Mouse (Mus musculus) embryonic stem cell, embryonic (primary cell): Measurements from ENCODE around the gene Nckap5l.

Source experiments
- CTCF ChIA-PET, 4 experiments: fragments of 300-600 bp in 2 of 4; fragments of 350-600 bp in 2 of 4; sonication (Branson Sonifier 250); formaldehyde crosslinking; loops; one replicate each; lab custom pipeline; 2022; ENCODE audit warnings: inconsistent platforms in 2 of 4; lab: Charles Lee
- POLR2A ChIA-PET, 4 experiments: fragments of 300-600 bp in 2 of 4; fragments of 350-600 bp in 2 of 4; sonication (Branson Sonifier 250); formaldehyde crosslinking; loops; one replicate each; lab custom pipeline; 2022; ENCODE audit warnings: antibody characterized with exemption in 4 of 4, inconsistent platforms in 1 of 4; lab: Charles Lee

The Nckap5l gene

DNA sequence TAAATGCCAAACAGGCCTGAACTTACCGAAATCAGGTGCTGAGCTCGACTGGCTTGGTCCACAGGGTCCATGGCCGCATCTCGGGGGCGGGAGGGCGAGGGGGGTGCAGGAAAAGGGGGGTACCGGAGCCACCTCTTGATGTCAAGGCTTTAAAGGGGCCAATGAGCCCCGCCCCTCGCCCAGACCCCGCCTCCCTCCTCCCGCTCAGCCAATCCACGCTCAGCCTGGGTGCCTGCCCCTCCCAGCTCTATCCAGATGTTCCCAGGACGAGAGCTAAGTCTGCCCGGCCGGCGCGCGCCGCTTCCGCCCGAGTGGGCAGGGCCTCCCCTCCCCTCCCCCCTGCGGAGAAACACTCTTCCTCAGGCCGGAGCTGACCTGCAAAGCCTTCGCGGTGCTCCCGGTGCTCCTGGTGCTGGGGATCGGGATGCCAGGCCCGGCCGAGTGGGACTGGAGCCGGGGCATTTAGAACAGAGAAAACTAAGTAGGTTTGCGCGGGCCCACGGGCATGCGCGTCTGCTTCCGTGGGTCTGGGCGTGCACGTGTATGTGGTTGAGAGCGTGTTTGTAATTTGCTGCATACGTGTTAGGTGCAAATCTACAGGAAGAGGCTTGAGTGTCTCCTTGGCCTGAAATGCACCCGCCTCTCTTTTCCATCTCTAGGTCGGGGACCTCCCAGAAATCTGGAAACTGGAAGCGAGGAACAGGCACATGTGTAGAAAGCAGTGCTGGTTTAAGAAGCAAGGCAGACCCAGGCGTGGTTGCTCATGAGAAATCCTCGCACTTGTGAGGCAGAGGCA lies at the start of gene Nckap5l:
Nckap5l (minus strand) TSS at position 143 of the 796 bp plus-strand sequence.
- ChIA-PET CTCF (interaction anchor here (0.5 to 2.2 kb wide), 27 partner anchors 9 to 1662 kb away, joined by 3 to 15 read pairs (median 4); partner anchors contain the start of genes Bcdin3d (in 1 of the 4), Prpf40b (in 1 of the 4), Tmbim6 (in 1 of the 4) and Tuba1c (in 1 of the 4)), POLR2A (interaction anchor here (0.5 to 2.4 kb wide), 54 partner anchors 8 to 1774 kb away, joined by 3 to 17 read pairs (median 4); partner anchors contain the start of genes Racgap1 (in 2 of the 4), Tmbim6 (in 2 of the 4), Tuba1c (in 2 of the 4) and Bcdin3d (in 1 of the 4))

DNA sequence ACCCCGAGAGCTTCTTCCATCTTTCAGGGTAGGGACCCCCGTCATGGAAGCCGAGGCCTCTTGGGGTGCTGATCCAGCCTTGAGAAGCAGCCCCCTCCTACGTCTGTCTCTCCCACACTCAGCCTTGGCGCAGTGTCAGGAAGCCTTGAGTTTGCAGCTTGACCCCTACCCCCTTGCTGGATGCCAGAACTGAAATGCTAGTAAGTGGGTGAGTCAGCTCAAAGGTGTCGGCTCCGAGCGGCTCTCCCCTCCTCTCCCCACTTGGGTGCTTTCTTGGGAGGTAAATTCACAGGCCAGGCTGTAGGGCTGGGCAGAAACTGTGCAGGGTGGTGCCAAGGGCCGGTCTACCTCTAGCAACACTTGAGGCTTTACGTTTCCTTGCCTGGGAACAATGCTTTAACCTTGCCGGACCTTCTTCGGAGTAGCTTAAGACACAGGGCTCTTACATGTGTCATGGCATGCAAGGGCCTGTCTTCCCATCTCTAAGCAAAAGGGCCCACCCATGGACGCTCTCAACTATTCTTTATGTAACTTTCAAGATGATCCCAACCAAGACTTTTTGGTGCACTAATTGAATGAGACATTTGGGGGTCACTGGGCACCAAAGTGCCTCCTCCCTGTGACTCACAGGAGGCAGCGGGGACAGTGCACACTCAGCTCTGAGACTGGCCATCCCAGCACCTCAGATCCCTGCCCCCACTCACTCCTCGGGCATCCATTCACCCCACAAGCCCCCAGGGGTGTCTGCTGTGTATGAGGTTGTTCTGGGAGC lies 48.0 kb upstream of the Nckap5l start:
- ChIA-PET POLR2A (interaction anchor here in 2 of 4 experiments (0.6 to 2.0 kb wide), 5 partner anchors 11 to 664 kb away, joined by 3 to 4 read pairs (median 3); no protein-coding TSS in a partner anchor), CTCF (interaction anchor here in 2 of 4 experiments (0.6 to 2.0 kb wide), 4 partner anchors 34 to 385 kb away, joined by 3 to 5 read pairs (median 4); no protein-coding TSS in a partner anchor)

DNA sequence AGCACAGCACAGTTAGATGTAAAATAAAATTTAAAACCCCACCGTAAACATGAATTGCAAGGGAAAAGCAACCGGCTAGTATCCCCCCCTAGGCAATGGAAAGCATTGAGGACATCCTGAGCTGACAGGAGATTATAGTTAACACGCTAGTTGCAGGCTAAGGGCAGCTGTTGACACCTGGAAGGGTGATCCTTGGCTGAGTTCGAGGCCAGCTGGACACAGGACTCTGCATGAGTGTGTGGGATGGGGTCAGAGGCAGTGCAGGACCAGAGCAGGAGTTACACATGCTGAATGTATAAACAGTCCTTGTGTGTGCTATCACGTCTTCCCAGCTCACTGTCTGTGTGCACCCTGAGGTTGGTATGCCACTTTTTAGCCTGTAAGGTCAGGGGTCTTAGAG lies 45.7 kb upstream of the Nckap5l start:
- CTCF ChIA-PET: interaction anchor here in 1 of 4 experiments (1.4 kb wide), 1 partner anchor 93 kb away, joined by 4 read pairs; no protein-coding TSS in a partner anchor
- POLR2A ChIA-PET: interaction anchor here in 2 of 4 experiments (0.9 to 1.1 kb wide), 2 partner anchors 12 to 15 kb away, joined by 3 read pairs; no protein-coding TSS in a partner anchor

DNA sequence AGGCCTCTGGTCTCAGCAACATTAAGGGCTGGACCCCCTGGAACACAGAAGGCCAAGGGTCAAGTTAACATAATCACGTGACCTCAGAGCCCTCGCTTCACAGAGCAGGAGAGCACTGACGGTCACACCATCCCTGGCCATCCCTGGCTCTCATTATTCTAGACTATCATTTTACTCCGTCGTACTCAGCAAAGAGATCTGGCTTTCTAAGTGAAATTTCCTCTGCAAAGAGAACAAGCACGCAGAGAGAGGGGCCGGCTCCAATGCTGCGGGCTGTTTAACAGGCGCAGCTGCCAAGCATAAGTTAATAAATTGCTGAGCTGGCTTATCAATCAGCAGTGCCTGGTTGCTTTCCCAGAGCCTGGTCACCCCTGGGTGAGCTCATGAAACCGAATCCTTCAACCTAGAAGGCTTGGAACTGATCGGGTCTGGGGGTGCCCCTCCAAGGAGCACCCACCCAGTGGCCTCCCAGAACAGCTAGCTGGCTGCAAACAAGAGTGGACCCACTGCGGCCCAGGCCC lies 44.8 kb upstream of the Nckap5l start:
- ChIA-PET CTCF (interaction anchor here in 3 of 4 experiments (0.7 to 1.6 kb wide), 5 partner anchors 31 to 94 kb away, joined by 3 to 6 read pairs (median 3); no protein-coding TSS in a partner anchor), POLR2A (interaction anchor here in 3 of 4 experiments (0.9 to 1.6 kb wide), 4 partner anchors 13 to 110 kb away, joined by 3 to 4 read pairs (median 3); partner anchors contain the start of gene Tmbim6 (in 1 of the 3))

DNA sequence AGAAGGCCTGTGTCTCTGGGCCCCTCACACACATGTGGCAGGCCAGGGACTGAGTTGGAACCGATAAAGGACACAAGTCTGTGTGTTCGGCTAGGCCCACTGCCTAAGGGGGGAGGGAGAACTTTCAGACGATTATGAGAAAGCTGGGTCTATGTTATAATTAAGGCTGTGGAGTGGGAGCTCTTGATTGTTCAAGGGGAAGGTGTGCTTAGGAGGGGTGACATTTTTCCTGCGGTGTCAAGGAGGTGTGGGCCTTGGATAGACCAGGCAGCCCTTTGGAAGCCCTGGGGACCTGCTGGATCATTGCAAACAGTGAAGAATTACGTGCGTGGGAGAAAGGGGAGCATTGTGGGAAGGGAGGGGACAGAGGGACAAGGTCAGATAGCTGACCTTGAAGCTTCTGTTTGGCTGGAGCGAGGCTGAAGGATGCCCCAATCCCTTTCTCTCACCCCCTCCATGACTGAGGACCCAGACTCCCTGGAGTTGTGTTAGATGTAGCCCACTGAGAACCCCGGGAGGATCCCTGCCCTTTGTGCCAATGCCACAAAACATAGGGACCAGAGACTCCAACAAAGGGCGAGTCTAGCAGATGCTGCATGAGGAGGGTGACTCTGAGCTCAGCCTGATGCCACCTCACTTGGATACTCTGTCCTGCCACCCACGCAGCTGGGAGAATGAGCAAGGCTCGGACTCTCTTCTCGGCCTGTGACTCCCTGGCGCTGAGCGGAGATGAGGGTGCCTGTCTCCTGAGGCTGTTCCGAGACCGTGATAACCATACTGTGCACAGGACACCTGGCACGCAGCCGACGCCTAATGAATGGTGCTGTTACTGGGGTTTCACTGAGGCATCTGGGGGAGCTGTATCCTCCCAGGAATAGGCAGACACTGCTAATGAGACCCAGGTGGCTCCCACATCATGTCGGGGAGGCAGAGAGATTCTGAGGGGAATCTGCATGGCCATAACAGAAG lies 44.0 kb upstream of the Nckap5l start:
- ChIA-PET POLR2A (interaction anchor here in 3 of 4 experiments (0.6 to 2.5 kb wide), 7 partner anchors 9 to 468 kb away, joined by 3 to 7 read pairs (median 4); partner anchors contain the start of gene Tmbim6 (in 1 of the 3)), CTCF (interaction anchor here (0.5 to 1.7 kb wide), 8 partner anchors 30 to 460 kb away, joined by 3 to 6 read pairs (median 3); no protein-coding TSS in a partner anchor)

DNA sequence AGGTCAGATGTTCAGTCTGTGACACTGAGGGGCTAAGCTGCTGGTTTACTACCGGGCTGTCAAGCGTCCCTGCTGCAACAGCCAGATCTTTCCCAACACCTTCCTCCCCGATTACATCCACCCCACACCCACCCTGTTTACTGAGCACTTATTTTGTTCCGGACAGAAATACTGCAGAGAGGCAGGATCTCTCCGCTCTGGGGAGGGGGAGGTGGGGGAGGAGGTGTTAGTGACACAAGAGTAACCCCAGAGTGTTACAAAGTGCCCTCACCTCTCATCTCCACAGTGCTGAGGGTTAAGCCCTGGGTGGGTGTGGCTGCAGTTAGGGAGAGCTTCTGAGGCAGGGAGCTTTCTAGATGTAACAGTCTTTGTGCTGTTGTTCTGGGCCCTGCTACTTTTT lies 42.8 kb upstream of the Nckap5l start:
- ChIA-PET POLR2A (interaction anchor here in 3 of 4 experiments (0.6 to 2.5 kb wide), 3 partner anchors 10 to 225 kb away, joined by 4 to 7 read pairs (median 5); no protein-coding TSS in a partner anchor), CTCF (interaction anchor here in 3 of 4 experiments (0.6 to 2.2 kb wide), 3 partner anchors 28 to 178 kb away, joined by 4 to 9 read pairs (median 8); no protein-coding TSS in a partner anchor)

DNA sequence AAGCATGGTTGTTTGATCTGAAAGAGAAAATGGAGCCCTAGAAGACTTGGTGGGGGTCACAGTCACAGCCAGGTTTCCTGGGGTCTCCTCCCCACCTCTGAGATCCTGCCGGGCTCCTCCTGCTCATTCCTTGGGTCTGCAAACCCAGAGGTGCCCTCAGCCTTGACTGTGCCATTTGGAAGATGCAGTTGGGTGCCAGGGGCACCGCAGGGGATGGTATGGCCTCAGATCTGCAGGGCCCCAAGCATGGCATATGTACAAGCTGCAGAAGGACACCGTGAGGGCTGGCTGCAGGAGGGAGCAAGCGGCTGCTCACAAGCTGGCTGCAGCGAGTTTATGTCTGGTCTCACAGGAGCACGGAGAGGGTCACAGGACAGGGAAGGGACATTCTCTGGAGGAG lies 42.2 kb upstream of the Nckap5l start:
- ChIA-PET POLR2A (interaction anchor here in 1 of 4 experiments (2.5 kb wide), 1 partner anchor 10 kb away, joined by 7 read pairs; no protein-coding TSS in a partner anchor), CTCF (interaction anchor here in 2 of 4 experiments (0.6 to 3.1 kb wide), 4 partner anchors 60 to 1319 kb away, joined by 4 to 10 read pairs (median 8); no protein-coding TSS in a partner anchor)

DNA sequence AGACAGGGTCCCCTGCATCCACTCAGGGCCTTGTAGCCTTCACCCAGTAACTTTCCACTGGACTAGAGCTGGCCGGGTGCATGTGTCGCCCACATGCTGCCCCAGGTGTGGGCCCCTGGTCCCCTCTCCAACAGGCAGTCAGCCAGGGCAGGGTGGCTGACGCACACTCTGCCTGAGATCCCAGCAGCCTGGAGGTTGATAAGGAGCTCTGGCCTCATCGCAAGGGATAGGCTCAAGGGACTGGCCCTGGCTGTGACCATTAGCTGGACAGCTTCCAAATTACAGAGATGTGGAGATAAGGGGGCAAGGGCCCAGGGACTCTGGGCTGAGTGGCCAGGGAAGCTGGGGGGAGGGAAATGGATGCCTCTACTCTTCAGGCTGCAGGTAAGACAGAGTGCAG lies 41.2 kb upstream of the Nckap5l start:
- ChIA-PET POLR2A (interaction anchor here in 2 of 4 experiments (0.7 to 1.1 kb wide), 3 partner anchors 16 to 226 kb away, joined by 3 read pairs; partner anchors contain the start of gene Cox14 (in 1 of the 2)), CTCF (interaction anchor here in 2 of 4 experiments (1.2 to 3.1 kb wide), 5 partner anchors 60 to 180 kb away, joined by 3 to 21 read pairs (median 8); no protein-coding TSS in a partner anchor)

DNA sequence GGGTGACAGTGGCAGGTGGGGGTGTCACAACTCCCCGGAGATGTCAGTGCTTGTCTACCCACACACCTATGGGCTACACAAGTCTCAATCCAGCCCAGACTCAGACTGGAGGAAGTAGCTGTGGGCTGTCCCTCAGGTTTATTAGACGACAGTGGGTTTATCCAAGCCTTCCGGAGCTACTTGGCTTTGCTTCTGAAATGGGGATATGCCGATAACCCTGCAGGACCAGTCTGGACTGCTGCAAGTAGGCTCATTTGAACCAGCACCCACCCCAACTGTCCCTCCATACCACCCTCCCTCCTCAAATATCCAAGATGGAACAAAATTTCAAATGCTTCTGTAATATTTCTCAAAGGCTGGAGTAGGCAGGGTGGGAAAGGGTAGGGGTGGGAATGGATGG lies 40.8 kb upstream of the Nckap5l start:
- CTCF ChIA-PET: interaction anchor here in 2 of 4 experiments (1.2 to 3.1 kb wide), 5 partner anchors 61 to 191 kb away, joined by 3 to 21 read pairs (median 5); no protein-coding TSS in a partner anchor
- POLR2A ChIA-PET: interaction anchor here in 1 of 4 experiments (0.6 to 1.8 kb wide), 4 partner anchors 16 to 180 kb away, joined by 3 to 4 read pairs (median 3); no protein-coding TSS in a partner anchor

DNA sequence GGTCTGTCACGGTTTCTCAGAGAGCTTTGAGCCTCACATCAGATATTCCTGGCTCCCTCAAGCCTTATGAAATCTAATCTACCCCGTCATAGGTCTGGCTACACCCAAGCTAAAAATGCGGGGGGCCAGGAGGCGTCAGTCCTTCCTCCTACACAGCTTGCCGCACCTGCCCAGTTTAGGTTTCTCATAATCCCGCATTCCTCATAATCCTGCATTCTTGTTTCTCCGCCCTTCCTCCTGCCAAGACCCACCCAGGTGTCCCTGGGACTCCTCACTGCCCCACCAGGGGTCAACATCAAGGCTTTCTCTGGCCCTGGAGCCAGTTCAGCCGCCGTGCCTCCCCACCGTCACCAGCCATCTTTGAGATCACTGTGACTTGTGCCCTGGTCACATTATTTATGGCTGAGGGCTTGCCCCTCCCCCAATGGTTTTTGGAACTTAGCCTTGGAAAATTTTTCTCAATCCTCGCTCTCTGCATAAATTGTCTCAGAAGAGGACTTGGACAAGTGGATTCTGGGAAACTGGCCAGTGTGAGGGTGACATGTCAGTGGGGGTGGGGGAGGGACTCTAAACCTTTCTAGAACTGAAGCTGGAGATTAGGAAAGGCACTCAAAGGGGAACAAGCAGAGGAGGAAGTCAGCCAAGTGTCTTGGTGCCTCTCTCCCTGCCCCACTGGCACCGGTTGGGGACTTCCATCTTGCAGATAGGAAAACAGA lies 40.1 kb upstream of the Nckap5l start:
- ChIA-PET CTCF (interaction anchor here in 3 of 4 experiments (0.5 to 3.1 kb wide), 18 partner anchors 24 to 274 kb away, joined by 3 to 21 read pairs (median 4); no protein-coding TSS in a partner anchor), POLR2A (interaction anchor here in 2 of 4 experiments (0.5 to 1.8 kb wide), 5 partner anchors 12 to 139 kb away, joined by 3 to 4 read pairs (median 3); no protein-coding TSS in a partner anchor)

DNA sequence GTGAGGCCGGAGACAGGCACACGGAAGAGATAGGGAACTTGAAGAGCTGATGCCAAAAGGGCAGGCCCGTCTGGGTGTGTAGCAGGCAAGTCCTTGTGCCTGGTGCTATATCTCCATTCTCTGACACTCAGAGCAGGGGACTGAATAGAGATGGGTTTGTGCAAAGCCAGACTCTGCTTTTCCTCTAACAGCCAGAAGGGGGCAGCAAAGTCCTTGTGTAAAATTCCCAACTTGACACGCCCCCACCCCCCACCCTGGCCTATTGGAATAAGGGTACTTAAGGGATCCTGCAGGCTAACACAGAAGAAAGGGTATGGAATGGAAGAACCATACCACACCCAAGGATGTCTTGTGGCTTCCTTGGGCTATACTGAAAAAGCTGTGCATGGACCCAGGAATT lies 39.5 kb upstream of the Nckap5l start:
- ChIA-PET CTCF (interaction anchor here in 3 of 4 experiments (0.5 to 3.1 kb wide), 16 partner anchors 25 to 275 kb away, joined by 3 to 21 read pairs (median 3); no protein-coding TSS in a partner anchor), POLR2A (interaction anchor here in 1 of 4 experiments (1.1 to 1.8 kb wide), 2 partner anchors 11 to 87 kb away, joined by 3 to 4 read pairs; no protein-coding TSS in a partner anchor)

DNA sequence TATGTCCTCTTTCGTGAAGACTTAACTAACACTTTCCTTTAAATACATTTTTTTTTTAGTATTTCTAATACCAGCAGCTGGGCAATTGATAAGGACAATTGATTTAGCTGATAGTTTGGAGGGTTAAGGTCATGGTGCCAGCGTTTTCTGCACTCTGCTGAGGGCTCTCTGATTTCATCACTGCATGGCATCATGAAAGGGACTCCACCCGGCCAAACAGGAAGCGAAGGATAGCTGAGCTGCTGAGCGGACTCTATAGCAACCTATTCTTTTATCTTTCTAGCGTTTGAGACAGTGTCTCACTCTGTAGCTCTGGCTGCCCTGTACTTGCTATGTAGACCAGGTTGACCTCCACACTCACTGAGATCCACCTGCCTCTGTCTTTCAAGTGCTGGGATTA lies 27.2 kb upstream of the Nckap5l start:
- POLR2A ChIA-PET: interaction anchor here in 2 of 4 experiments (1.1 to 2.7 kb wide), 2 partner anchors 10 kb away, joined by 3 to 11 read pairs; partner anchors contain the start of gene Bcdin3d (in 2 of the 2)
- CTCF ChIA-PET: interaction anchor here in 2 of 4 experiments (0.6 to 1.5 kb wide), 2 partner anchors 14 to 62 kb away, joined by 6 read pairs; no protein-coding TSS in a partner anchor

DNA sequence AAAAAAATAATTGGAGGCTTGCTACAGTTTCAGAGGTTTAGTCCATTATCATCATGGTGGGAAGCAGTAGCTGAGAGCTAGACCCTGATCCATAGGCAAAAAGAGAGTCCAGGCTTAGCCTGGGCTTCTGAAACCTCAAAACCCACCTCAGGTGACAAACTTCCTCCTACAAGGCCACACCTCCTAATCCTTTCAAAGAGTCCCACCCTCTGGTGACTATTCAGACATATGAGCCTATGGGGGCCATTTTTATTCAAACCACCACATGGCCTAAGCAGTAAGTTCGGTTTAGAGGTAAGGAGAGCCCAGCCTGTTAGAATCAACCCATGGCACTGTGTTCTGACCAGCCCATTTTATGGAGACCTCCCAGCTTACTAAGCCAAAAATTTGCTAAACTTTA lies 18.3 kb upstream of the Nckap5l start:
- ChIA-PET CTCF (interaction anchor here in 2 of 4 experiments (1.4 to 5.3 kb wide), 3 partner anchors 55 to 203 kb away, joined by 4 to 36 read pairs (median 6); no protein-coding TSS in a partner anchor), POLR2A (interaction anchor here in 2 of 4 experiments (0.7 to 4.6 kb wide), 7 partner anchors 11 to 178 kb away, joined by 3 to 14 read pairs (median 8); partner anchors contain the start of gene Tmbim6 (in 1 of the 2))

DNA sequence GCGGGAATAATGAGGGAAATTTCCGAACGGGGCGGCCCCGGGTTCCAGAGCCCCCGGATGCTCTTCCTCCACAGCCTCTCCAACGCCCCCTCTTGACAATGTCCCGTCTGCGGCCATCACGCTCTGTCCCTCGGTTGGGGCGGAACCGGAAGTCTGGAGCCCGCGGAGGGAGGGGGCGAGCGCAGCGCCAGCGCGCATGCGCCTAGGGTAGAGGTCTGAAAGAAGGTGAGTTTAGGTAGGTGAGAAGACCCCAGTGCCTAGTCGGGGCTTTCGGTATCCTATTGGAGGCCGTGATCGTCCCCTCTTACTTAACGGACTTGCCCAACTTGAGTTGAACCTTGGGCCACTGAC lies 17.0 kb upstream of the Nckap5l start, which contains the start of gene Bcdin3d:
Bcdin3d (minus strand) TSS at position 155 of the 351 bp plus-strand sequence.
- ChIA-PET POLR2A (interaction anchor here in 2 of 4 experiments (0.7 to 4.6 kb wide), 15 partner anchors 9 to 179 kb away, joined by 3 to 14 read pairs (median 5); partner anchors contain the start of genes Tmbim6 (in 2 of the 2), Nckap5l (in 1 of the 2) and Racgap1 (in 1 of the 2)), CTCF (interaction anchor here in 2 of 4 experiments (0.8 to 5.3 kb wide), 6 partner anchors 17 to 204 kb away, joined by 3 to 36 read pairs (median 4); partner anchors contain the start of gene Nckap5l (in 1 of the 2))
